Mouse (Mus musculus): ENCODE measurements around the gene Nkx6-1.

DNA sequence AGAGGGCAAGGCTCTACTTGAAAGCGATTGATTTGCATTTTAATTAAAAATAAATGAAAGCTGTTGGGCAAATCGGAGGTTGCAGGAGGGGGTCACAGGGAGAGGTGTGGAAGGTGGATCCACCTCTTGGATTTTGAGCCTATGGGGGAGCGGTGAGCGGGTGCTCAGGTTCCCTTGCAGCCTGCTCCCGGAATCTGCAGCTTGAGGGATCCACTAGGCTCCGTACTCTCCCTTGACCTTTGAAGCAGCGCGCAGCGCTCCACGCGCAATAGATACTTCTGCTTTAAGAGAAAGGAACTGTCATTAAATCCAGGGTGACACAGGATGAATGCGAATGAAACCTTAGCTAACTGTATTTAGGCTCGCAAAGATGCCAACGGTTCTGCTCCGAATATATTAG is 3.2 kb upstream of the Nkx6-1 start:
- TF ChIP-seq POLR2A (IDR thresholded peaks at IDR 0.05; ENCODE audit: insufficient read depth, low read depth, low read length) (no peak), CTCF (IDR thresholded peaks at IDR 0.05) (no peak), EP300 (IDR thresholded peaks at IDR 0.05; ENCODE audit: insufficient read depth, low read depth, low read length) (no peak)

Data from heart, adult 2 months (tissue).